Mouse (Mus musculus) cerebellum, adult 9-10 months (tissue): ENCODE data around the gene 2010111I01Rik.
"Not testable (repeated sequence)": the region's sequence is repeated elsewhere in the genome, so short reads cannot be mapped to it uniquely, and the experiment has no call there.

Experiments used
- DNase-seq: peaks from one replicate; pipeline ENCODE4 v3.0.0; 2022

The 2010111I01Rik gene

DNA sequence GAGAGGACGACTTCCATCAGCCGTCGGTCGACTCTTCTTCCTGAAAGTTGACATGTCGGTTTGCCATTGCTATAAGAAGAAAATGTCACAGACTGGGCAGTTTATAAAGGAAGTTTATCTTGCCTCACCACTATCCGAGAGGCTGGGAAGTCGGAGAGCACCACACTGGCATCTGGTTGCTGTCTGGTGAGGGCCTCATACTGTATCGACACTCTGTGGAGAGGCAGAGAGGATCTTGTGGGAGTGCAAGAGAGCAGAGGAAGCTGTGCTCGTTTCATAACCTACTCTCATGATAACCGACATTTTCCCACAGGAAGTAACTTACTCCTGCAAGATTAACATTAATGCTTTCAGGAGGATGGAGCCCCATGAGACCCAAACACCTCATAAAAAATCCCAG lies 7.9 kb upstream of the 2010111I01Rik start:
- no peak for DNase-seq

DNA sequence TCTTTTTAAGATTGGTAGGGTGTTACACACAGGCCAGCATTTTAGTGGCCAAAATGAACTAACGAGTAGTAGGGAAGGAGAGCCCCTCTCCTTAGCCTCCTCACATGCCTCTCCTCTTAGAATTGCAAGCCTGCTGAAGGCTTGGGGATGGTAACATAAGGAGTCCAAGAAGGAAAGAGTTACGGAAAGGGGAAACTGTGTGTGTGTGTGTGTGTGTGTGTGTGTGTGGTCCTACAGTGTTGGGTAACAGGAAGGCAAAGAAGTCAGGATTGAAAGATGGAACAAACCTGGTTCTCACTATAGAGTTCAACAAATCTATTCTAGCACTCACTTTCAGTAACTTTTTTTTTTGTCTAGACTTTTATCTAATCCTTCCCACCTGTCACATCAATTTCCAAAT lies 1.3 kb upstream of the 2010111I01Rik start:
- DNase-seq = no peak

DNA sequence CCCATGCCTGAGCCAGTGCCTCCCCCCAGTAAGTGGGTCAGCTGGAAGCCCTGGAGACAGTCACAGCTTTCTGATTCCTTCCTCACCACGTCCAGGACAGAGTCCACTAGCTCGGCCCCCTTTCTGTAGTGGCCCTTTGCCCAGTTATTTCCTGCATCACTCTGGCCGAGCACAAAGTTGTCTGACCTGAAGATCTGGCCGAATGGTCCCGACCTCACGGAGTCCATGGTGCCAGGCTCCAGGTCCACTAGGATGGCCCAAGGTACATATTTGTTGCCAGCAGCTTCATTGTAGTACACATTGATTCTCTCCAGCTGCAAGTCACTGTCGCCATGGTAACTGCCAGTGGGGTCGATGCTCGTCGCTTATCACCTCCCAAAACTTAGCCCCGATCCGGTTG lies 3.5 kb downstream of the 2010111I01Rik start:
- DNase-seq = no peak

DNA sequence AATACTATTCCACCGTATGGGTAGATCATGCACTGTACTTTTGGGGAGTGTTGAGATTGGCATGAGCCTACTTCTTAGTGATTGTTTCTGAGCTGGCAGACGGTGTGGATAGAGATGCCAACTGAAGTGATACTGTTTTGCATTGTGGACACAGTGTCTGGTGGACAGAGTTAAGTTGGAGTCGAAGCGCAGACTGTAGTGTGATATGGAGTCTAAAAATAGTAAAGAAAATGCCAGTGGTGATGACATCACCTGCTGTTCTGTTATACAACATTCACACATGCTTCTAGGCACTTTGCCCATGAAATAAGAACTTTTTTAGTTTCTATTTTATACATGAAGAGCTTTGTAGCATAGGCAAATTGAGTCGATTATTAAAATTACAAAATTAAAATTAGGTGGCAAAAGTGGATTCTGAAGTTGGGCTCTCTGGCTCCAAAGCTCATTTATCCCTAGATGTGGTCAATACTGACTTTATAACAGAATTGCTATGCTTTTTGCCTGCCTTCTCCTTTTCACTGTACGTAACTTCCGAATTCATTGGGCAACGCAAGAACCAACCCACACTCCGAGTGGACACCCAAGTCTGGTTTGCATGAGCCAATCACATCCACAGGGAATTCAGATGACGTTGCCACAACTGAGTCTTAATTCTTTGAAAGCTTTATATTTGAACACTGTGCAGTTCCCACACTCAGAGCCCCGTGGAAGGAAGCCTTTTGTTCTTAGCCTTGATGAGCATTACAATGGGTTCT lies 6.0 kb downstream of the 2010111I01Rik start:
- no peak for DNase-seq

DNA sequence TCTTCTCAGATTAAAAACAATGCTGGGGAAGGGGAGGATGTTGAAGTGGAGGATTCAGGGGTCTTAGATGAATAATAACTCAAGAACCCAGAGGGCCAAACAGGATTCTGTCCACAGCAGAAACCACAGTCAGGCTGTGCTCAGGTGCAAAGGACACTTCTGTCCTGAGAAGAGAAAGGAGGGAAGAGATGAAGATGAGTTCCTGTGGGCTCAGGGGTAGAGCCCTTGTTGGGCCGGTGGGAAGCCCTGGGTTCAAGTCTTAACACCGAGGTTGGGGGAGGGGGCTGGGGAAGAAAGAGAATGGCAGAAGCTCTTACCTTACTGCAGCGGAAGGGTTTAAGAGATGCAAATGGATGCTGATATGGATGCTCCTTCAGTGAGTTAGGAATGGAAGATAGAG lies 7.7 kb downstream of the 2010111I01Rik start:
- no peak for DNase-seq

DNA sequence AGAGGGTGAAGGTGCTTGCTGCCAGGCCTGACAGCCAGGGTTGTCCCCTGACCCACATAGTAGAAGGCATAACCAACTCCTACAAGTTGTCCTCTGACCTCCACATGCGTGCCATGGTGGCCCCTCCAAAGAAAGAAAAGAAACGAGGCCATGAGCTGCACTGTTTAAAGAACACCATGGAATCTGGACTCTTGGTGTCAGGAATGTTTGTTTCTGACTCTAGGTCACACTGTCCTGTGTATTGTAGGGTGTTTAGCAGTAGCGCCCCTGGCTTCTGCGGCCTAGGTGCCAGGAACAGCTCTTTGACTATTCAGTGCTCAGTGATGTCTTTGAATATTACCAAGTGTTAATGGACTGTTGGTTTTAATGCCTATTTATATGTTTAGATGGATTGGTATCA lies 8.4 kb downstream of the 2010111I01Rik start:
- DNase-seq = no peak

DNA sequence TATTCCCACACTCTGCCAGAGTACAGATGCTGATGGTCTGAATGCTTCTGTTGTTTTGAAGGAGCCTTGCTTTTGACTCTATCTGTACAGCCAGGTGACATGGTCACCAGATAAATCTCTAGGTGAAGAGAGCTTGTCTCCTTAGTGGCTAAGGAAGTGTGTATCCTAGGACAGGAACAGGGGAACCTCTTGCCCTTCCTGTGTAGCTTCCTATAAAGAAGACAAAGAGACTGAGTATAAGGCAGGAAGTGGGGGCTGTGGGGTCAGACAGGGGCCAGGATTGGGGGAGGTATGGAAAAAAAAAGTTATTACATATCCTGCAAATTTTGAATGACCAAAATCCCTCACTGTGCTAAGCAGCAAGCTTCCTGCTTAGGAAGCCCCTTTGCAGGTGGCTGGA lies 13.4 kb downstream of the 2010111I01Rik start:
- no peak for DNase-seq

DNA sequence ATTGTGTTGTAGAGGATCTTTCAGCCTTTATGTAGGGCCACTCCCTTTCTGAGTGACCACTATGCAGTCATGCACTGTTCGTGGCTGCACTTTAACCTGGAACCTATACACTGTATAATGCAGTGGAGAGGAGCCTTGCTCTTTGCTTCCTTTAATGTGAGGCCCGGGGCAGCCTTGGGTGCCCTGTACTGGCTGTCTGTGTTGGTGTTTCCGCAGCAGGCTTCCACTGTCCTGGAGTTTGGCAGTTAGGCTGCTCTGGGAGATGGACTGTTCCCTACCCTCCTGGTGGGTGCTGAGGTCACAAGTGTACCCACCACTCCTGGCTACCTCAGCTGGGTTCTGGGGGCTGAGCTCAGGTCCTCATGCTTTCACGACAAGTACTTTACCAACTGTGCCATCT lies 14.1 kb downstream of the 2010111I01Rik start:
- no peak for DNase-seq

DNA sequence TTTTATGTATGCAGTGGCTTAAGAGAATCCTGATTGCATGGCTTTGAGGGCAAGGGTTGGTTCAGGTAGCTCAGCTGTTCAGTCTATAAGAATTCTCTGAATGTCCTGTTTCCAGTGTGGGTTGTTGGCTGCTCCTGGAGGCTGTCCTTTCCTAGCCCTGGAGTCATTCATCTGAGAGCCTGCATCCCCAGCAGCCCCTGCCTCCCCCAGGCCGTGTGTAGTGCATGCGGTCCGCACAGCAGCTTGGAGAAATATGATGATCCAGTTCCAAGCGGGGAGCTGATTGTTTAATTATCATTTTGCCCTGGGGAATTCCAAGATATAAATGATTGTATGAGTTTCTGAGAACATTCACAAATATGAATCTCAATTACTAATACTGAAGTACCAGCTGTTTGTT lies 14.5 kb downstream of the 2010111I01Rik start:
- no peak for DNase-seq

DNA sequence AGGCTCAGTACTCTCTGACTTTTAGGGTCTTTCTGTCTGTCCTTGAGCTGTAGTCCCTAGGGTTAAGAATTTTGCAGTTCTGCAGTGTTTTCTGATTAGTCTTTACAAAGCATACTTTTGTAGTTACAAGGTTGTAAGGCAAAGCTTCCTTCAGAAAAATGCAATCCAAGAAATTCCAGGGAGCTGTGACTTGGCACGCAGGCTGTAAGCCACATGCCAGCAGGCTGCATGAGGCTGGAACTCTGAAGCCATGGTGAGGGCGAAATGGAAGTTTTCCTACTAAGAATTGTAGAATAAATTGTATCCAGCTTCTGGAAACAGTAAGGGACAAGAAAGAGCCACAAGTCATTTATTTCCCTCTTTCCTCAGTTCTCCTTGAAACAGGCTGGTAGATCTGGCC lies 15.4 kb downstream of the 2010111I01Rik start:
- DNase-seq = no peak

DNA sequence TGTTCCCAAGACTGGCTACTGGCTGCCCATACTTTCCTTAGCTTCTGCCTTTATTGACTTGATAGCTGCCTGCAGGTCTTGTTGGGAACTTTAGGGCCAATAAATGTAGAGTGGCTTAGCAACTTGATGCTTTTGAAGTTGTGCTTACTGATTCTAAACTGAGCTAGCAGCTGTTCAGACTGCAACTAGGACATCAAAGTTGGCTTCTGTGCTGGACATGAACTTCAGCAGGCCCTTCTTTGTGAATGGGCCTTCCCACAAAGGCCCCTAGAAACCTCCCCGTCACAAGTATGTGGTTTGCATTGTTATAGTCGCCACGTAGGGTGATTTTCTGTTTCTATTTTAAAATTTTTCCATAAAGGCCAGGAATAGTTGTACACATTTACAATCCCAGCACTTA lies 19.8 kb downstream of the 2010111I01Rik start:
- DNase-seq = no peak

DNA sequence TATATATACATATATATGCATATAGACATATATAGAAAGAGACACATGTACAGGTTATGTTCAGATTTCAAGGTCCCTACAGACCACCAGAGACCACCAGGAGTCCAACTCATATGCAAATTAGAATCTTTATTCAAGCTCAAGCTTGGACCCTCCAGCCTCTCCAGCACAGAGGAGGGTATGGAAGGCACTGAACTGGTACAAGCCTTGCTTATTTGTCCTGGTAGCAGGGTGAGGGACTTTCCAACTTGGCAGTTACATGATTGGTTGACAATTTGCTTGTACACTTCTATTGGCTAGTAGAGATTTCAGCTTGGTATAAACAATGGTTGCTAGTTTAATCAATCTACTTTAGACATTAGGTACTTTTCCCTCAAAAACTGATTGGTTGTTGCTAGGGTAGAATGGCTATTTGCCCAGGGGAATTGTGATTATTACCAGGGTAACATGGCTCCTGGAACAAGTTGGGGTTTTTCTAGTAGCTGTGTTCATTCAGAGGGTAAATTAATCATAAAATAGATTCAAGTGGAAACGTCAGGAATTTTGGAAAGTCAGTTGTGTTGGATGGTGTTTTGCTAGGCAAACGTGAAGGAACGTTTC lies 25.3 kb downstream of the 2010111I01Rik start:
- no peak for DNase-seq

DNA sequence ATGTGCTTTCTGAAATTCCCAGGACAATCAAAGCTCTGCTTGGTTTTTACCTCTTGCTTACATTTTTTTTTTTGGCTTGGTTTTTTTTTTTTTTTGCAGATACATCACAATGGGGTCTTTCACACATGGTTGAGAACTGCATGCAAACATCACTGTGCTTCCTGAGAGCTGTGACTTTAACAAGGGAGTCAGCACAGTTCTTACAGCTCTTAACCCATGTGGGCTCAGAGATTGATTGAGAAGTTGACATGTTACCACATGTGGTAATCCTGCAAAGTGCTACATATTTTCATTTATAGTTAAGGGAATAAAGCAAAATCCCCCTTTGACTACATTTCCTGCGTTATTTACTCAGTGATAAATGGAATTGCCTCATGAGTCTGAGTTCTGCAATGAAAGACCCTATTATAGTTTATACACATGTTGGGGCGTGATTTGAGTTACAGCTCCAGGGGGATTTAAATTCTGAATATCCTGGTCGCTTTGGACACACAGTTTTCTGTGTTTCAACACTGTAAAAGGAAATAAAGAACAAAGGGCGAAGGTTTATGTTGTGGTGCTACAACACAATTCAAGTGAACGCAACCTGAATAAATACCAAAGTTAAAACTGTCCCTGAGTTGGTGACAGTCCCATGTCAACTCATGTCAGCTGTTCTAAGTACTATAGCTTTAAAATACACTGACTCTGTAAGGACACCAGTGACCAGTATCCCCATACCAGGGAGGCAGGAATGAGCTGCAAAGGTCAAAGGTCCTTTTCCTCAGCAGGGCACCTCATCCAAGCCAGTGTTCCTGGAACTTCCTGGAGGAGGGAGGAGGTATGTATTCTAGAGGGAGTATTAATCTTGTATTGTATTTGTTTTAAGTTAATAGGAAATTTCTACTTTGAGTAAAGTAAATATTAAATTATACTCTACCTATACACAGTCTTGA lies 29.1 kb downstream of the 2010111I01Rik start:
- DNase-seq = no peak

DNA sequence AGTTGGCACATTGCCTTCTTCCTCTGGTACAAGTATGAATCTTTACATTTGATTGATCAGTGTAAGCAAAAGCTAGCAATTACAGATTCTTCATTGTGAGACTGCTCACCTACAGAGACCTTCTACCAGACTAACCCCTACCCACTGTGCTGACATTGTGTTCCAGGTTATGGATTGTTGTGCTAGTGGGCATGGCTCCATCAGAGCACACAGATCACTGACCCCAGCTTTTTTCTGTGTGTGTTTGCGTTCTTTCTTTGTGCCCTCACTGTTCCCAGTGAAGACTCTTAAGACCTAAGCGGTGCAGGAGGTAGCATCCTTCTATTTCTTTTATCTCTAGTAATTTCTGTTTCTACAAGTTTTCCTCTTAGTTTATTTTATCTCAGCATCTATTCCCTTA lies 32.1 kb downstream of the 2010111I01Rik start:
- DNase-seq = no peak

DNA sequence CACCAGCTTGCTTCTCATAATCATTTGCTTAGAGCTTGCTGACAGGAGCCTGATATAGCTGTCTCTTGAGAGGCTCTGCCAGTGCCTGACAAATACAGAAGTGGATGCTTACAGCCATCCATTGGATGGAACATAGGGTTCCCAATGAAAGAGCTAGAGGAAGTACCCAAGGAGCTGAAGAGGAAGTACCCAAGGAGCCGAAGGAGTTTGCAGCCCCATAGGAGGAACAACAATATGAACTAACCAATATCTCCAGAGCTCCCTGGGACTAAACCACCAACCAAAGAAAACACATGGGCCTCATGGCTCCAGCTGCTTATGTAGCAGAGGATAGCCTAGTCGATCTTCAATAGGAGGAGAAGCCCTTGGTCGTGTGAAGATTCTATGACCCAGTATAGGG lies 42.8 kb downstream of the 2010111I01Rik start:
- DNase-seq = not testable (repeated sequence)

DNA sequence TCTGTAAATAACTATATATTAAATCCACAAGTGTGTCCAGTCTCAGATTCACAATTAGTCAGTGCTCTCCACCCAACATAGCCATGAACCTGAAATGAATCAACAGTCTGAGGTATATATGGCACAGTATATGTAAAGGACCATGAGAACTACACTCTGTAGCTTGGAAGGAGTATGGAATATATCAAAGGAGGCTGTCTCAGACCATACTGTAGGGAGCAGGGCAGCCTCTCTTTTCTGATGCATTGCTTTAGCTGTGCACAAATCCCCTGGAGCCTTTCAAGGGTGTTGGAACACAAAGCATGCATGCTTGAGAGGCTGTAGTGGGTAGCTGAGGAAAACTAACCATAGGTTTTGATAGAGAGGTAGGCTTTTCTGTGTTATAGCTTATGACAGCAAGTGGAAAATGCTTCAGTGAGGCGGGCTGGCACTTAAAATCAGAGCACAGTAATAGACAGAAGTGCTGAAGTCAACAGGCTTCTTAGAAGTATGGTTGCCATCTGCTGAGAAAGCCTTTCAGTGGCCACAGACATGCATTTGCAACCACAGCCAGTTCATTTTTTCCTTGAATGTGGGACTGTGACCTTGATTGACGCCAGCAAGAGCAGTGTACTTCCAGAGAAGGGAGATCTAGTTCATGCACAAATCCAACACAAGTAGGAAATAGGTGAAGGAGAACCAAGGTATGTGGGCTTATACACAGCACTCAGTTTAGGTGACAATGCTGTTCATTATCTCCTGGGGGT lies 45.8 kb downstream of the 2010111I01Rik start:
- no peak for DNase-seq

DNA sequence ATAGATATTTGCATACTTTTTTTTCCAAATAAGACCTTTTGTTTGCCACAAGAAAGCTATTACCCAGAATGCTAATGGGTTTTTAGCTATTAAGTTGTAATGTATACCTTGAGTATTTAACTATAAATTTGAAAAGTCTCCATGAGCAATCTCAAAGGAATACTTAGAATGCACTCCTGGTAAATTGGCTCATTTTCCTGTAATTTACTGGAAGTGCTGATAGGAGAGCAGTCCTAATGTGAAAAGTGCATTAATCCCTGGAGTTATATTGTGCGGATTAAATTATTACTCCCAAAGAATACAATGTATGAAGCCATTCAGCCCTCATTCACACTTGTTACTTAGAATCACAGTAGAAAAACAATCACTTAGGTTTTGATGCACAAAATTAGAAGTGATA lies 49.7 kb downstream of the 2010111I01Rik start:
- DNase-seq = no peak

DNA sequence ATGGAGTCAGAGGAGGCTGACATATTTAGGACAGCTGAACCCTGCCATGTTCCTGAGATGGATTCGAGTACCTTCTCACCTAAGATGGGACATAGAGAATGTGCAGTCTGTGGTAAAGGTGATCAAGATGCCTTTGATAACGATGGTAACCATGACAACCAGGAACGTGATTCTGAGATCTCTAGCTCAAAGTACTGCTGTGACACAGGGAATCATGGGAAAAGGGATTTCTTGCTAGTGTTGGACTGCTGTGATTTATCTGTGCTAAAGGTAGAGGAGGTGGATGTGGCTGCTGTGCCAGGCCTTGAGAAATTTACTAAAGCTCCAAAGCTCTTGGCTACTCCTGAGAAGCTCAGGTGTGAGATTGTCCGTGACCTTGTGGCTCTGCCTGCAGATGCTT lies 50.7 kb downstream of the 2010111I01Rik start:
- DNase-seq = no peak

DNA sequence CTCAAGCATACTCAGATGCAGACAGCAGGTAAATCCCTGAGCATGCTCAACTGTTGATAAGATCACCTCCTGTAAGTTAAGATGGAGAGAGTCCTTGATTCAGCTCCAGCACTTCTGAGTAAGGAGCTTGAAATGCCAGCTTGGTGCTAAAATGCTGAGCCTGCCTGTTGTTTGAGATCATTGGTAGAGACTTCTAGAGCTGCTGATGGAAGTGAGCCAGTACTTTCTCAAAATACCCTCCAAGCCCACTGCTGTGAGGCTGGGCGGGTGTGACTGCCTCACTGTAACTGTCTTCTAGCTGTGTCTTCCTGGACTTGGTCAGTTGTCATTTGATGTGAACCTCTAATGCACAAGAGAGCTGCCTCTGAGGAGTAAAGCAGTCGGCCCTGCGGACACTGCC lies 51.4 kb downstream of the 2010111I01Rik start:
- no peak for DNase-seq

DNA sequence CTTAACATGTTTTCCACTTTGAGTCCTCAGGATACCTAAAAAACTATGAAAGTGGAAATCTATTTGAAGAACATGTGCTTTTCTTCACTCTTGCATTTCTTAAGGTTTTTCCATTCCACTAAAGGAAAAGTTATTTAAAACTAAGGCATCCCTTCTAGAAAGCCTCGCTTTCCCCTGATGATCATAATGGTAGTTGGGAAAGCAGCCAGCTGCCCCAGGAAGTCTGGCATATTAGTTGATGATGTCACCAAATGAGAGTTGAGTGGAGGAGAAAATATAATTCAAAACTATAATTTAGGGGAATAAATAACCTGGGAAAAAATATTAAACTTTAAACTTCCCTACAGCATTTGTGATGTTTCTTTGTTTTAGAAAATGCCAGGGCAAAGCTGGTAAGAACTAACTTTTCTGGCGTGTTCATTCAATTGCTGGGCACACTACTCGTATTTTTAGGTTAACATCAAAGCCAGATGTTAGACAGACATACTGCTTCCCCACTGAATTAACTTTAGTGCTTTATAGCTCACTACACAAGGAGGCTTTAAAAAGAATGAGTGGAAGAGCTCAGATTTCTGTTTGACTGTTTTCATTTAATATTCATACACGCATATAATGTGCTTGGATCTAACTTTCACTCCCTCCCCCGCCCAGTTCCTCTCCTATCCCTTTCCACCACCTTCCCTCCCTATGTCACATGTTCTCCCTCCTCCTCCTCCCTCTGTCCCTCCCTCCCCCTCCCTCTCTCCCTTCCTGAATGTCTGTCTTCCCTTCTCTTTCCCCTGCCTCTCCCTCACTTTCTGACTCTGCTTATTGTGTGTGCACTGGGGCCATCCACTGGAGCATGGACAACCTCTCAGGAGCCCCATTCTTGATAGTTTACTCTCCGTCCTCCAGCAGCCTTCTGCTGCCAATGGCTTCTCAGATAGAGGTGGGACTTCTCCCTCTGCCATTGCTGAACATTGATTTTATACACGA lies 58.8 kb downstream of the 2010111I01Rik start:
- no peak for DNase-seq

DNA sequence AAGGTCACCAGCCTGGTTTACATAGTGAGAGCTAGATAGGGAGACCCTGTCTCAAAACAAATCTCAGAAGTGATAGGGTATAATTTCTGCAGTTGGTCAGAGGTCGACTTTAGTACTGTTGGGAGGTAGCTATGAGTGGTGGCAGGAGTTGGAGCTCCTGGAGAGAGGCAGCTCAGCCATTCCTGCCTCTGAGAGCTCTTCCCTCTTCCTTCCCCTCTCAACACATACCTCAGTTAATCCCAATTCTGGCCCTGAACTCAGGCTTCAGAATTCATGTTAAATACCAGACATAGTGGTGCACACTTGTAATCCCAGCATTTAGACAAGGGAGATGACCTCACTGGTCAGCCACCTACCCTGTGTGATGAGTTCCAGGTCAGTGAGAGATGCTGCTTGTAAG lies 65.3 kb downstream of the 2010111I01Rik start:
- no peak for DNase-seq

DNA sequence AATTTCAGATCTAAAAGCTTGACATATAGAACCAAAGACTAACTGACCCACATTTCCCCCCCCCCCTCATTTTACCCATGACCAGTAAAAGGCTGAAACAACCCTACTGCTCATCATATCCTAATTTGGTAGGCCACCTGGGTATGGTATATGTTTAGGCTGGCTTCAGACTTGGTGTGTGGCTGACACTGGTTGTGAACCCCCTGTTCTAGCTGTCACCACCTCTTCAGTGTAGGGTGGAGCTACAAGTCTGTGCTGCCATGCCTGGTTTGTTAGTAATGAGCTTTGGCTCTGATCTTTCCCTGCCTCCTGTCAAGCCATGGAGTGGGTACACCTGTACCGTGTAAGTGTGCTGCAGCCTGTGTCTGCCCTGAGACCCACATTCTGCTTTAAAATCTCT lies 66.6 kb downstream of the 2010111I01Rik start:
- DNase-seq = no peak
